Mouse (Mus musculus): ENCODE measurements around the gene Paqr4.
A peak's percentile ranks its signal among the peaks of the same experiment; 100 is the strongest.

DNA sequence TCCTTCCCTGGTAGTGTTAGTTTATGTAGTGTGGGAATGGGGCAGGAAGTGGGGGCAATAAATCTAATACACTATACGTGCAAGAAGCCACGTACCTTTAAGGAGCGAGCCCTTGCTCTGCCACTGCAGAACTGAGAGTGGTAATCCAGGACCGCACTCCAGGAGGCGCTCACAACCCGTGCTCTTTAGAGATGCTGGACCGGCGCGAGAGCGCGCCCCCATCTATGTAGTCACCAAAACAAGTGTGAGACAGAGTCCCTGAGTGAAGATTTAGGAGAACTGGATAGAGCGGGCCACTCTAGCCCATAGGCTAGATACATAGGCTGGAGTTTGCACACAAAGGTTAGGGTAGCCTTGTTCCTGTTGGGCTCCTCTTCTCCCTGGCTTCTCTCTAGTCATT, 33.4 kb upstream of the Paqr4 start:
- TF ChIP-seq CTCF (IDR thresholded peaks at IDR 0.05; ENCODE audit: low read depth) (peak; percentile 81), EP300 (IDR thresholded peaks at IDR 0.05; ENCODE audit: low read depth) (no peak)

Data from heart, postnatal 0 days (tissue).